Mouse (Mus musculus) hindbrain, postnatal 0 days (tissue): Measurements from ENCODE around the gene Scyl1. TPM values are rescaled to one million over a fixed set of nuclear protein-coding genes. Genes with fewer than 3 reads are reported as not detected.

Experiments
- ATAC-seq: fragments of 200-750 bp; cut with Nextera tagmentation; 2 replicates; pipeline ENCODE4 v1.8.0; 2017; ENCODE audit warnings: mild to moderate bottlenecking, moderate TSS enrichment, moderate library complexity
- DNase-seq: peaks from one replicate; pipeline ENCODE4 v3.0.0-alpha.2; 2015; ENCODE audit warnings: low spot score
- H3K27ac ChIP-seq: fragments of 300-500 bp; sonication (generic); 2 replicates; pipeline ENCODE4 v1.5.1; 2014; ENCODE audit warnings: mild to moderate bottlenecking
- H3K27me3 ChIP-seq: fragments of 300-500 bp; sonication (generic); 2 replicates; pipeline ENCODE4 v1.6.1; 2014; ENCODE audit warnings: low read length, mixed read lengths; ENCODE audit not compliant: insufficient read depth
- H3K36me3 ChIP-seq: fragments of 300-500 bp; sonication (generic); 2 replicates; pipeline ENCODE4 v1.6.1; 2014; ENCODE audit warnings: low read length, mixed read lengths; ENCODE audit not compliant: insufficient read depth
- H3K4me1 ChIP-seq: fragments of 300-500 bp; sonication (generic); 2 replicates; pipeline ENCODE4 v1.6.1; 2014; ENCODE audit warnings: antibody characterized with exemption, low read length, mixed read lengths; ENCODE audit not compliant: insufficient read depth
- H3K4me2 ChIP-seq: fragments of 300-500 bp; sonication (generic); 2 replicates; pipeline ENCODE4 v1.6.1; 2014; ENCODE audit warnings: low read depth, mild to moderate bottlenecking, low read length, moderate library complexity, mixed read lengths
- H3K4me3 ChIP-seq: fragments of 300-500 bp; sonication (generic); 2 replicates; pipeline ENCODE4 v1.5.1; 2014; ENCODE audit warnings: low read length
- H3K9ac ChIP-seq: fragments of 300-500 bp; sonication (generic); replicated peaks from 2 replicates; pipeline ENCODE4 v1.6.1; 2014; ENCODE audit warnings: mild to moderate bottlenecking, low read length, moderate library complexity, mixed read lengths
- H3K9me3 ChIP-seq: fragments of 300-500 bp; sonication (generic); 2 replicates; pipeline ENCODE4 v1.6.1; 2016; ENCODE audit warnings: low read length, mixed read lengths
- CTCF ChIP-seq: IDR thresholded peaks from 2 replicates; pipeline ENCODE4 v1.5.1; 2016; ENCODE audit warnings: antibody characterized with exemption, control low read depth, low read depth
- WGBS: fragments of 180-500 bp; shearing (Covaris S2); extraction: QIAGEN DNeasy Blood & Tissue Kit; methylation state at CpG from one replicate; pipeline ENCODE4 v1.1.7; 2014; 5-methylcytosine and 5-hydroxymethylcytosine counted together
- polyA plus RNA-seq: library from polyadenylated mRNA; unstranded; fragments of >200 nt; fragmentation: Nextera tagmentation; extraction: Ambion mirVana; gene quantifications from 2 replicates; pipeline ENCODE4 v1.2.1, GENCODE M21; 2015
- total RNA-seq: library from RNA; depleted of rRNA; stranded (reverse); fragments of >200 nt; gene quantifications from 2 replicates; pipeline ENCODE4 v1.2.3, GENCODE M21; 2014

The Scyl1 gene
- total and polyA plus RNA-seq, 2 experiments from 2014 or later: 76.2 to 96.6 TPM

GRCm38 (mm10) chr19:5727701-5728100, 43.5 kb downstream of the Scyl1 start:
- H3K27ac ChIP-seq: peak overlapping the region; percentile 96
- H3K27me3 ChIP-seq: no peaks in the 10 kb centered on the region
- no peaks in the 10 kb centered on the region for H3K36me3 ChIP-seq
- H3K4me3 ChIP-seq: peak overlapping the region; percentile 97
- H3K9ac ChIP-seq: peak overlapping the region; percentile 98
- ATAC-seq: peak; percentile 30
- TF ChIP-seq CTCF: peak; percentile 99
- WGBS: 3% methylated on average over 14 of the region's 14 CpGs
- DNase-seq: peak; percentile 93
- H3K4me1 ChIP-seq: peaks cover 37% of the 10 kb centered on the region
- no peaks in the 10 kb centered on the region for H3K9me3 ChIP-seq
- peak overlapping the region; percentile 96 for H3K4me2 ChIP-seq

DNA sequence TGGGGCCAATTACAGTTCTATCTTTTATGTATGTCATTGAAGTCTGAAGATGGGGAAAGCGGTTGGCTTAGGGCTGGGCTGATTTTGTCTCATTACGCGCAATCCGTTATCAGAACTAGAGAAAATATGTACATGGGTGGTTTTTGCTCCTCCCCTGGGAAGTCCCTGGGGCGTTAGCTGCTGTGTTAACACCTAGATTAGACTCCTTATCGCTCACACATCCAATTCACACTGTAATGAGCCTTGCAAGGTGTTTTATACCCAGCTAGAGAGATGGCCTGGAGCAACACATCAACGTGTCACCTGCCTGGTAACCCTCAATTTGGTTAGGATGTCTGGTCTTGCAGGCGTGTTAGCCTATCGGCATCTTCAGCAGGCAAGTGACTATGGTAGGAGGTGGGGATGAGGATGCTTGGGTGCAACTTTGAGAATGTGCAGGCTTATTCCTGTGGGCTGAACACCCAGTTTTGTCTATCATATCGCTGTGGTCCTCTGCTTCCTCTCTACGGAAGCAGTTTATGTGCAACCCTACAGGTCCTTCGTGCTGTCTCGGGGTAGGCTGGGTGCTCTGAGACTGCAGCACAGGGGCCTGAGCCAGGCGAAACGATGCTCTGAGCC, 44.1 kb downstream of the Scyl1 start:
- WGBS: 79% methylated on average over 15 of the region's 15 CpGs
- Histone ChIP-seq H3K36me3 (no peaks in the 10 kb centered on the region), H3K4me3 (peak overlapping the region; percentile 97), H3K27me3 (no peaks in the 10 kb centered on the region), H3K9ac (0 out of 2 replicates have a peak overlapping the region, but pooled peaks have one; percentile 22), H3K27ac (peak overlapping the region; percentile 36; the same call in 1 of the 2 replicates), H3K4me2 (peak overlapping the region; percentile 96), H3K4me1 (peaks cover 37% of the 10 kb centered on the region), H3K9me3 (no peaks in the 10 kb centered on the region)
- DNase-seq: no peak
- no peak for ATAC-seq
- TF ChIP-seq CTCF: no peak

DNA sequence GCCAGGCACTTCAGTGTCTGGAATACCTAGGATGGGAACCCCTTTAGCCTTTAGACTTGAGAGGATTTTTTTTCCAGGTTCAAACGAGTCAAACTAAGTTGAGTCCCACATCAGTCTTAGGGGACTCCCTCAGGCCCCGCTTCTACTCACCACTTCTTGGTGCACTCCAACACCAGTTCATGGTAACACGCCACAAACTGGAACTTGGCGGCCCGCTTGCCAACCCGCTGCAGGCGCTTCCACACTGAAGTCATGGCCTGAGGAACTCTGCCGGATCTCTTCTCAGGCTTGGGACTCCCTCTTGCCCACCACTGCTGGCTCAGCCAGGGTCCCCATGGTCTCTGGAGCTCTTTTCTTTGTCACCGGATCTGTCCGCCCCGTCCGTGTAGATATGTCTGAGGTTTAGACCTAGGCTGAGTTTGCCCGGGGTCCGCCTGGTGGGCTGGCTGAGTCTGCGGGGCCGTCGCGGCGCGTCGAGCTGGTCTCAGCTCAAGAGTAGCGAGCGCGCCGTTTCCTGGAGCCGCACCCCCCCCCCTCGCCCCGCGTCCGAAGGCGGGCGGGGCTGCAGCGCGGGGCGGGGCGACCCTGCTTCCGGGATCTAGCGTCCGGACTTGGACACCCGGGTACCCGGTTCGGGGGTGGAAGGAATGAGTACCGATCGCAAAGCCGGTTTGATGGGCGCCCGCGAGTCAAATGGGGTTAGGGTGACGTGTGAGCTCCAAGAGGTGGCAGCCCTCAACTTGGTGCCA, 45.3 kb downstream of the Scyl1 start, which contains the start of gene Ehbp1l1:
Gene Ehbp1l1, minus strand, starts transcription at position 551 of the 749 bp plus-strand sequence.
- ATAC-seq: no peak
- Histone ChIP-seq H3K4me2 (peak within 1 kb of the TSS; percentile 96), H3K27ac (peak within 1 kb of the TSS; percentile 36; the same call in 1 of the 2 replicates), H3K4me3 (peak within 1 kb of the TSS; percentile 97), H3K27me3 (no peaks in the 10 kb centered on the region), H3K36me3 (peaks cover 8% of the 10 kb centered on the region), H3K9ac (peak within 1 kb of the TSS; percentile 42), H3K9me3 (no peaks in the 10 kb centered on the region), H3K4me1 (peaks cover 32% of the 10 kb centered on the region)
- DNase-seq: peak; percentile 52
- TF ChIP-seq CTCF: no peak
- WGBS: 14% methylated on average over 49 of the region's 49 CpGs

- 73% methylated on average over 12 of the region's 12 CpGs for WGBS
- Histone ChIP-seq H3K4me2 (peak overlapping the region; percentile 96), H3K9me3 (no peaks in the 10 kb centered on the region), H3K4me1 (peaks cover 24% of the 10 kb centered on the region), H3K9ac (peak overlapping the region; percentile 42; the same call in 1 of the 2 replicates), H3K36me3 (peaks cover 16% of the 10 kb centered on the region), H3K27me3 (no peaks in the 10 kb centered on the region), H3K4me3 (no peak overlapping the region), H3K27ac (no peak overlapping the region)
- no peak for ATAC-seq
- TF ChIP-seq CTCF: no peak
- DNase-seq: no peak
These were observed 46.1 kb downstream of the Scyl1 start for GRCm38 (mm10) chr19:5725029-5725707.

GRCm38 (mm10) chr19:5724549-5724941, 46.7 kb downstream of the Scyl1 start:
- H3K4me3 ChIP-seq: no peak overlapping the region
- H3K27ac ChIP-seq: no peak overlapping the region
- DNase-seq (no peak), ATAC-seq (no peak)
- H3K4me1 ChIP-seq: peaks cover 20% of the 10 kb centered on the region
- 83% methylated on average over 7 of the region's 7 CpGs for WGBS
- H3K4me2 ChIP-seq: peak overlapping the region; percentile 96; the same call in 1 of the 2 replicates
- no peak overlapping the region for H3K9ac ChIP-seq
- peaks cover 22% of the 10 kb centered on the region for H3K36me3 ChIP-seq
- no peaks in the 10 kb centered on the region for H3K27me3 ChIP-seq
- TF ChIP-seq CTCF: no peak
- H3K9me3 ChIP-seq: no peaks in the 10 kb centered on the region

DNA sequence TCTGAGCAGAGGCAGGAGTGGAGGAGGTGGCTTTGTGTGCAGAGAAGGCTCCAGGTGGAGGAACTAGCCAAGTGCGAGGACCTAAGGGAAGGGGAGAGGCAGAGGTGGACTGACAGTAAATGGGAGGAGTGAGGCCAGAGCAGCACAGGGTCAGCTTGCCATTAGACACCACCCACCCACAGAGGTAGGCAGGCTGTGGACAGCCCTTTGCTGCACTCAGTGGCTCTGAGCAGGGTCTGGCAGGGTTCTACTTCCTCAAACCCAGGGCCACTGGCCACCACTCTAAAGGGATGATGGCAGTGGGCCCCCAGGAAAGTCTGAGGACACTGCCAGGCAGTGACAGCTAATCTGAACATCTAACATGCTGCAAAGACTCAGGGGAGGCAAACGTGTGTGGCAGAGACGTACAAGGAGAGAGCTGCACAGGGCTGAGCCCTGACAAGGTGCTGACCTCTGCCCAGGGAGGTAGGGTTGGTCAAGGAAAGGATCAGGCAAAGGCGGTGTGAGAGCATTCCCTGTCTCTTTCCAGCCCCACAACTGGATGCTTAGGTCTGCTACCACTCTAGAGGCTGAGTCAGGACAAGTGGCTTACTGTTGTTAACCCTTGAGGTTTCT, 47.2 kb downstream of the Scyl1 start:
- H3K4me2 ChIP-seq: 0 out of 2 replicates have a peak overlapping the region, but pooled peaks have one; percentile 96
- TF ChIP-seq CTCF: no peak
- H3K9me3 ChIP-seq: no peaks in the 10 kb centered on the region
- H3K9ac ChIP-seq: no peak overlapping the region
- ATAC-seq: no peak
- peaks cover 20% of the 10 kb centered on the region for H3K4me1 ChIP-seq
- 74% methylated on average over 4 of the region's 4 CpGs for WGBS
- no peak overlapping the region for H3K27ac ChIP-seq
- peaks cover 27% of the 10 kb centered on the region for H3K36me3 ChIP-seq
- no peak for DNase-seq
- no peak overlapping the region for H3K4me3 ChIP-seq
- no peaks in the 10 kb centered on the region for H3K27me3 ChIP-seq
